Mouse (Mus musculus) lung, adult 2 months (tissue): ENCODE results near the gene Nsun6. TPM values are rescaled to one million over a fixed set of nuclear protein-coding genes. Genes with fewer than 3 reads are reported as not detected.

ENCODE experiments used
- DNase-seq: peaks from one replicate; pipeline ENCODE4 v3.0.0; 2022
- H3K4me1 ChIP-seq: fragments of 200-500 bp; 2 replicates; pipeline ENCODE4 v1.6.1; 2011; ENCODE audit warnings: low read length; ENCODE audit not compliant: control insufficient read depth, insufficient read depth
- H3K4me3 ChIP-seq: fragments of 200-500 bp; replicated peaks from 2 replicates; pipeline ENCODE3; 2011; ENCODE audit warnings: low read depth, mild to moderate bottlenecking, control low read depth, low read length; ENCODE audit errors: extremely low read depth
- CTCF ChIP-seq: fragments of 200-500 bp; IDR thresholded peaks from 2 replicates; pipeline ENCODE4 v1.5.1; 2011; ENCODE audit warnings: mild to moderate bottlenecking, low read length, control low read depth; ENCODE audit not compliant: insufficient read depth
- POLR2A ChIP-seq: fragments of 200-500 bp; IDR thresholded peaks from 2 replicates; pipeline ENCODE4 v1.6.1; 2011; ENCODE audit warnings: low read depth, mild to moderate bottlenecking, control low read depth, low read length, borderline replicate concordance; ENCODE audit errors: extremely low read depth
- WGBS: fragments of 180-500 bp; shearing (Covaris S2); methylation state at CpG from one replicate; pipeline ENCODE4 v1.1.7; 2018; 5-methylcytosine and 5-hydroxymethylcytosine counted together
- polyA plus RNA-seq: library from polyadenylated mRNA; depleted of rRNA; stranded (reverse); fragments of >200 nt; gene quantifications from 2 replicates; pipeline ENCODE4 v1.2.3, GENCODE M21; 2012; rRNA removed

Nsun6 gene
- 1.3 and 5.2 TPM in 2 replicates for polyA plus RNA-seq

DNA sequence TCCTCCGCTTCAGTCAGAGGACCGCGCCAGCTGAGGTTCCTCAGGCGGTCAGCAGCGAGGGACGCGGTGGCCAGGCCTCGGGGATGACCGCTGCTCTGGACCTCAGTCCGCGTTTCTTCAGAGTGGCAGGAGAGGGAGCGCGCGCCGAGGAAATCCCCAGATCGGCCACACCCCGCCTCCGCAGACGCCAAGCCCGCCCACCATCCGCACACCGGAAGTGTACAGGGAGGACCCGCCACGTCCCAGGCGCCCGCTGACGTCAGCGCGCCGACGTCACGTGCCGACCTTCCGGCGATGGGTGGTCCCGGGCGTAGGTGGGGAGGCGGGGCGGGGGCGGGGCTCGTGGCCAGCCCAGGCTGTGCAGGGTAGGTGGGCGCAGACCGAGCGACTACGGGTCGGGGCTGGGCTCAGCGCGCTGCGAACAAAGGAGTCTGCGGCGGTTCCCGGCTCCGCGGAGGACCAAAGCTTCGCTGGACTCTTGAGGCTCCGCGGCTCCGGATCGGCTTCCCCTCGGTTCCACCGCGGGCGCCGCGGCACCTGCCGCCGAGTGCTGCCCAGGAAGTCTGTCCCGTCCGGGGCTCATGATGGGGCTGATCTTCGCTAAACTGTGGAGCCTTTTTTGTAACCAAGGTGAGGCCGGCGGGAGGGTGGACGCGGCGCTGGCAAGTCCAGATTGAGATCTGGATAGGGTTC is at the start of gene Nsun6:
Gene Nsun6 (minus strand): TSS at position 125 of the 693 bp plus-strand sequence.
- Histone ChIP-seq H3K4me3 (peak within 1 kb of the TSS; percentile 93), H3K4me1 (peaks cover 4% of the 10 kb centered on the region)
- WGBS = under 1% methylated on average over 75 of the region's 75 CpGs
- TF ChIP-seq POLR2A = peak; percentile 97
- TF ChIP-seq CTCF = 0 out of 2 replicates have a peak, but pooled peaks have one; percentile 18
- peak; percentile 93 for DNase-seq

DNA sequence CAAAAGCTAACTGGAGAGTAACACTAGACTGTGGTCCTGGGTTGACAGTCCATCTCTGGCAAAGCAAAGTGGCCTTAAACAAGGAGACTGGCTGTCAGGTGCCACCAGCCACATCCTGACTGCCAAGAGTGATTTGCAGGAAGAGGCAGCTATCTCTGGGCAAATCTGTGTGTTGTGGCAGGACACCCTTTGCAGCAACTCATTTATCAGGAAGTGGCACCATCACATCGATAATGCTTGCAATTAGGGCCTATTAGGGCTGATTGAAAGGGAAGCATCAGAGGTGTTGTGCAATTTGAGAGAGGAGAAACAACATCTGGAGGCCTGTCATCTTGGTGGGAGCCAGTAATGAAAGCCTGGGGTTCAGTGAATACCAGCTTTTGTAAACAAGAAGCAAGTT is 49.5 kb upstream of the Nsun6 start:
- Histone ChIP-seq H3K4me1 (no peaks in the 10 kb centered on the region), H3K4me3 (no peak overlapping the region)
- 29% methylated on average over 1 of the region's 1 CpGs for WGBS
- no peak for DNase-seq
- TF ChIP-seq POLR2A = no peak
- no peak for TF ChIP-seq CTCF

DNA sequence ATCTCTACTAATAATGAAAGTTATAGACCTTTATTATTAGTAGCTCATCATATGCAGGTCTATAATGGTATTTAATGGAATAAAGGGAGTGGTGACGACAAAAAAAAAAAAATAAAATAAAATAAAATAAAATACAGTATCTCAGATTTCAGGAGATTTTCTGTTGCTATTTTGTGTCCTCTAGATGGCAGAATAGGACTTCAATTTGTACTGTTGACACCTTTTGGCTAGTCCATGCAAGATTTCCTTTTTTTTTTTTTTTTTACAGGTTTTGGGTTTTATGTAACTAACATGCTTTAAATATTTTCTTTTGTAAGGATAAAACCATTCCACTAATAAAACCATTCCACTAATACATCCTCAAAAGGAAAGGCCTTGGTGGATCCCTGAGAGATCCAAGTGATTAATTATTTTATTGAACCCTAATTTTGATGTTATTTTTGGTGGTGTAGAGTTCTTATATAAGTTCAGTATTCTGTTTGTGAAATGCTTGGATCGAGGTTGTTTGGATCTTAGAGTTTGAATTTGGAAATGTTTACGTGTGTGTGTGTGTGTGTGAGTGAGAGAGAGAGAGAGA is 41.7 kb upstream of the Nsun6 start:
- Histone ChIP-seq H3K4me3 (no peak overlapping the region), H3K4me1 (no peaks in the 10 kb centered on the region)
- 41% methylated on average over 3 of the region's 3 CpGs for WGBS
- no peak for DNase-seq
- no peak for TF ChIP-seq CTCF
- TF ChIP-seq POLR2A = no peak

DNA sequence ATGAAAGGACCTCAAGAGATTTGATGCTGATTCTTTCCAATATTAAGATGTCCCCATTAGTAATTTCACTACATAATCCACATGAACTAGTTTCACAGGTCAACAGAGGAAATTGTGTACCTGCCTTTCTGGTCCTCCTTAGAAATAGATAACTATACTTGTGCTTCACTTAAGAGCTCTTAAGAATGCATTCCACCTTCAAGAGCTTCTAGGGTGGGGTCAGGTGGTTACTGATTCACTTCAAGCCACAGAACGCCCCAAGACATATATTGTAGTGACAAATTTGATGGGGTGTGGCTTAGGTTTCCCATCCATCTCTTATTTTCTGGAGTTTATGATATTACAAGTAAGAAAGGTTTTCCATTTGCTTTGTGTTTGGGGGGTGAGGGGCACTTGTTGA is 32.4 kb upstream of the Nsun6 start:
- H3K4me1 ChIP-seq = no peaks in the 10 kb centered on the region
- no peak for TF ChIP-seq CTCF
- TF ChIP-seq POLR2A = no peak
- DNase-seq = no peak
- 78% methylated on average over 1 of the region's 1 CpGs for WGBS
- no peak overlapping the region for H3K4me3 ChIP-seq

DNA sequence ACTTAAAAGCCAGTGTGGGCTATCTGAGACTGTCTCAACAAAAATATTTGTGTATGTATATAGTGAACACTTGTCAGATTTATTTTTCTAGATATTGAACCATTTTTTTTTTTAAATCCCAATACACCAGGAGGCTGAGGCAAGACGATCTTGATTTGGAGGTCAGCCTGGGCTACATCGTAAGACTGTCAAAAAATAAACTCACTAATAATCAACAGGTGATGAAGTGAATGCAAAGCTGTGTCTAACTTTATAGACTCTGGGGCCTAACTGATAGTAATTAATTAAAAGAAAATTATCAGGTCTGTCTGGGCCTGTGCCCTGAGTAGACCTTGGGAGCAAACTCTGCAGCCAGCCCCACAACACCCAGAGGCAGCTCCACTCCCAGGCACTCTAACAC is 28.8 kb upstream of the Nsun6 start:
- no peak for TF ChIP-seq POLR2A
- DNase-seq = no peak
- Histone ChIP-seq H3K4me1 (no peaks in the 10 kb centered on the region), H3K4me3 (no peak overlapping the region)
- WGBS = 95% methylated on average over 2 of the region's 2 CpGs

DNA sequence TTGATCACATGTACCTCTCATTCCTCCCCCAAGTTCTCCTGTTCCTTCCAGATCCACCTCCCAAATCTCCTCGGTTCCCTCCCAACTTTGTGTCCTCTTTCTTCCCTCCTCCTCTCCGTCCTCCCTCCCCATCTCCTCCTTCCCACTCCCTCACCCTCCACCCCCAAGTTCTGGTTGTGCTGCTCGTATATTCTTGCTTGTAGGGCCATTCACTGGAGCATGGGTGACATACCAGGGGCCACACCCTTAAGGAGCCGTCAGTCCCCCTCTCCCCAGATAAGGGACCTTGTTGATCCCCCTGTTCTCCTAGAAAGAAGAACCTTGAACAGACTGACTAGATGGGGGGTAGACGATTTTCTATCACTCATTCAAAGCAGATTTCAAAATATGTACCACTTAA is 12.2 kb upstream of the Nsun6 start:
- 66% methylated on average over 5 of the region's 5 CpGs for WGBS
- Histone ChIP-seq H3K4me1 (peaks cover 15% of the 10 kb centered on the region), H3K4me3 (no peak overlapping the region)
- TF ChIP-seq CTCF = no peak
- no peak for TF ChIP-seq POLR2A
- no peak for DNase-seq

DNA sequence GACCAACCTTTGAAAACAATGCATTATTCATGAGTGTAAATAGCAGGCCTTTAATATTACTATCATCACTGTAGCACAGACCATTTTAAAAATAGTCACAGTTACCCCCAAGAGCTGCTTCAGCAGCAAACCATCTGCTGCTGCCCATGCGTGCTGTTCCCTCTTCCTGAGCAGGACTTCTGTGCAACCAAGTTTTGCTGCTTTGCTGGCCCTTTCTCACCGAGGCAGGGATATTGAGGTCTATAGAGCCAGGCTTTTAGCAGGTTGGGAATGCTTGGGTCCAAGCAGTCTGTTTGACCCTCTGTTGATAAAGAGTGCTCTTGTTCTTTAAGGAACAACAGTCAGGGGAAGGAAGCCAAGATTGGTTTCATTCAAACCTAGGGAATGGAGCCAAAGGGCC is 10.6 kb upstream of the Nsun6 start:
- 56% methylated on average over 2 of the region's 2 CpGs for WGBS
- no peak for DNase-seq
- Histone ChIP-seq H3K4me1 (peaks cover 18% of the 10 kb centered on the region), H3K4me3 (no peak overlapping the region)
- TF ChIP-seq CTCF = no peak
- TF ChIP-seq POLR2A = no peak

DNA sequence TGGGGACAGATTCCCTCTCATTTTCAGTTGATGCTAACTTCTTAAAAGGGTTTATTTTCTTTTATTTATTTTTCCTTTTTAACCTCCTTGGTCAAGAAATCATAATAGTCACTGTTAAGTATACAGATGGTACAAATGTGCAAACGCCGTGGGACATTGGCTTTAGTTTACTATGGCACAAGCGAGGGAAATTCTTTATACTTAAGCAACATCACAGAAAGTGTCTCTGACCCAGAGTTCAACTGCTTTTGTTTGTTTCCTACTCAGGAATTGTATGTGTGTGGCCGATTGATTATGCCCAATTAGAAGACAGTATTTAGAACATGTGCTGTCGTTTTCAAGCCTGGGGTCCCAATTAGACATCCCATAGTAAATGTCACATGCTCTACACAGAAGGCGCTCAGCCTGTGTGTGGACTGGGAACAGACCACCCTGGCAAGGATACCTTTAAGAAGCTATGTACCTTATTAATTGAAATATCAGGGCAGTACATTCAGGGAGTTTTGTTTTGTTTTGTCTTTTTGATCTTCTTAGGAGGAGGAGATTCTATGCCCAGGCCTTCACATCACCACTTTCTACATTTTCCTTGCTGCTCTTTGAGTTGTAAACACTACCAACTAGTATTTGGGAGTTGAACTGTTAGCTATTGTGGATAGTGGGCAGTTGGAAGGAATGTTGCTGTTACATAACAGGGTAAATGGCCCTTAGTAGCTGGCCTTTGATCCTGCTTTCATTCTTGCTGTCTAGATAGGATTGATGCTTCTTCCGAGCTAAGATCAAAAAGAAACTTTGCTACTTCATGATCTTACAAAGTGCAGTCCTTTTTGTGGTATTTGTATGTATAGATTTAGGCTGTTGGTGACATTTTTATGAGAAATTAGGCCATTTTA is 9.8 kb upstream of the Nsun6 start:
- no peak for DNase-seq
- TF ChIP-seq CTCF = no peak
- no peak for TF ChIP-seq POLR2A
- Histone ChIP-seq H3K4me1 (peaks cover 18% of the 10 kb centered on the region), H3K4me3 (no peak overlapping the region)
- WGBS = 60% methylated on average over 7 of the region's 7 CpGs

DNA sequence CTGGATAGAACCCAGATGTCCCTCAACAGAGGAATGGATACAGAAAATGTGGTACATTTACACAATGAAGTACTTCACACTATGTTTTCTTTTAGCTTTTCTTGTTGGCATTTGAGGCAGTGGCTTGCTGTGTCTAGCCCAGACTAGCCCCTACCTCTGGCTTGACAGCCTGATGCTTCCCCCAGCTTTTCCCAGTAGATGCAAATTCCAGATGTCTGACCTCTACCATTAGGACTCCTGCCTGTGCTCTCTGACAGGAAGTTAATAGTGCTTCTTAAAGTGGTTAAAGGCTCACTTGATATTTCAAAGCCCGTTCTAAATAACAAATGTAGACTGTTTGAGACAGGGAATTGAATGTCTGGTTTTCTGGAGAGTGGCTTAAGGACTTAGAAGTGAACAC is 8.9 kb upstream of the Nsun6 start:
- Histone ChIP-seq H3K4me1 (peaks cover 18% of the 10 kb centered on the region), H3K4me3 (no peak overlapping the region)
- WGBS = 17% methylated on average over 1 of the region's 1 CpGs
- TF ChIP-seq POLR2A = no peak
- TF ChIP-seq CTCF = no peak
- DNase-seq = no peak
